ENCODE assay signal across 32 mouse cellular contexts in the genomic region with DNA sequence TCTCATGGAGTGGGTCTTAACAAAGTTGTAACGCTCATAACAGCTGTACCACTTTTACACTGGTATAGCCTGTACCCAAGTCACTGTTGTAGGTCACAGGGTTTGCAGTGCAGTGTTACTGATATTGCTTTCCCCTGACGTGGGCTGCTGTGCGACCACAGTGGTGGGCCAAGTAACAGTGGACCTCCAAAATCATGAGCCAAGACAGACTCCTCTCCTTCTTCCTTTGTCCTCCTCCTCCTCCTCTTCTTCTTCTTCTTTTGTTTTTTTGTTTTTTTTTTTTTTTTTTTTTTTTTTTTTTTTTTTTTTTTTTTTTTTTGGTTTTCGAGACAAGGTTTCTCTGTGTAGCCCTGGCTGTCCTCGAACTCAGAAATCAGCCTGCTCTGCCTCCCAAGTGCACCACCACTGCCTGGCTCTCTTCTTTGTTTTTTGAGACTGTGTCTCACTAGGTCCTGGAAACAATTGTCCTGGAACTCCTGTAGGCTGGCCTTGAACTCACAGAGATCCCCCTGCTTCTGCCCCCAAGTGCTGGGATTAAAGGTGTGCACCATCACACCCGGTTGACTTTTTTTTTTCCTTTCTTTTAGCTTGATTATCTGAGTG.
"Had no signal": no experiment of that assay in that cellular context is flagged by ENCODE, and none has a peak within 500 bp of the region (broad histone marks: within the 10 kb centered on the region; RNA-seq: fewer than 3 reads in every experiment).

No protein-coding gene starts in this region.

- H3K4me2 ChIP-seq: limb, embryonic 12.5 days; limb, embryonic 13.5 days; limb, embryonic 15.5 days; liver, embryonic 11.5 days; liver, embryonic 12.5 days; liver, embryonic 13.5 days; liver, embryonic 15.5 days; lung, embryonic 14.5 days; lung, embryonic 15.5 days; midbrain, embryonic 11.5 days; midbrain, embryonic 12.5 days; midbrain, embryonic 13.5 days; midbrain, embryonic 15.5 days; neural tube, embryonic 12.5 days had no signal

- DNase-seq: left cerebral cortex, postnatal 4 days; liver; liver, embryonic 13.5 days; liver, postnatal 0 days; lung, adult 18-20 months; lung, adult 2 months; lung, embryonic 14.5 days; lung, postnatal 10 days; lung, postnatal 14 days; lung, postnatal 36 days; lung, postnatal 4 days; midbrain, embryonic 14.5 days had no signal

- H3K4me3 ChIP-seq: limb, embryonic 10.5 days; limb, embryonic 12.5 days; limb, embryonic 13.5 days; limb, embryonic 15.5 days; liver, embryonic 12.5 days; liver, embryonic 13.5 days; liver, embryonic 15.5 days; lung, embryonic 15.5 days; megakaryocyte, embryonic 14.5 days; midbrain, embryonic 10.5 days; midbrain, embryonic 12.5 days; midbrain, embryonic 13.5 days; midbrain, embryonic 15.5 days; myocyte; neural tube, embryonic 12.5 days had no signal

- H3K9ac ChIP-seq: limb, embryonic 12.5 days; limb, embryonic 13.5 days; limb, embryonic 15.5 days; liver, embryonic 12.5 days; liver, embryonic 13.5 days; liver, embryonic 14.5 days; liver, embryonic 15.5 days; liver, postnatal 0 days; lung, embryonic 14.5 days; lung, embryonic 15.5 days; midbrain, embryonic 12.5 days; midbrain, embryonic 13.5 days; midbrain, embryonic 15.5 days; neural tube, embryonic 12.5 days had no signal

- H3K4me1 ChIP-seq: limb, embryonic 10.5 days; limb, embryonic 13.5 days; midbrain, embryonic 12.5 days; midbrain, embryonic 13.5 days; midbrain, embryonic 15.5 days; neural tube, embryonic 12.5 days had no signal

- H3K27me3 ChIP-seq: limb, embryonic 12.5 days; limb, embryonic 13.5 days; limb, embryonic 15.5 days; liver, embryonic 12.5 days; liver, embryonic 13.5 days; liver, embryonic 15.5 days; lung, embryonic 15.5 days; midbrain, embryonic 12.5 days; midbrain, embryonic 13.5 days; midbrain, embryonic 15.5 days; neural tube, embryonic 12.5 days had no signal

- ATAC-seq: liver, embryonic 12.5 days; liver, postnatal 0 days; lung, postnatal 0 days; midbrain, embryonic 13.5 days; midbrain, embryonic 15.5 days; midbrain, embryonic 16.5 days had no signal

- H3K9me3 ChIP-seq: limb, embryonic 10.5 days; limb, embryonic 12.5 days; limb, embryonic 13.5 days; limb, embryonic 15.5 days; liver, embryonic 12.5 days; liver, embryonic 13.5 days; liver, embryonic 15.5 days; lung, embryonic 15.5 days; midbrain, embryonic 10.5 days; midbrain, embryonic 12.5 days; midbrain, embryonic 15.5 days; neural tube, embryonic 12.5 days had no signal

- H3K27ac ChIP-seq: limb, embryonic 10.5 days; limb, embryonic 12.5 days; limb, embryonic 13.5 days; limb, embryonic 15.5 days; liver, embryonic 12.5 days; liver, embryonic 13.5 days; liver, embryonic 14.5 days; liver, embryonic 15.5 days; lung, embryonic 15.5 days; macrophage; midbrain, embryonic 10.5 days; midbrain, embryonic 12.5 days; midbrain, embryonic 13.5 days; midbrain, embryonic 15.5 days; neural tube, embryonic 12.5 days had no signal

- H3K36me3 ChIP-seq: limb, embryonic 10.5 days; limb, embryonic 12.5 days; limb, embryonic 13.5 days; limb, embryonic 15.5 days; liver, embryonic 12.5 days; liver, embryonic 13.5 days; liver, embryonic 15.5 days; lung, embryonic 15.5 days; midbrain, embryonic 10.5 days; midbrain, embryonic 12.5 days; midbrain, embryonic 13.5 days; midbrain, embryonic 15.5 days; neural tube, embryonic 12.5 days had no signal
